Mouse (Mus musculus) thymus, adult 18-20 months (tissue): ENCODE measurements around the gene Trip10.
"Not testable (repeated sequence)": the region's sequence is repeated elsewhere in the genome, so short reads cannot be mapped to it uniquely, and the experiment has no call there.

Experiments
- DNase-seq, 2 experiments: peaks; one replicate each; pipeline ENCODE4 v3.0.0; 2022; ENCODE audit warnings: mixed read lengths in 2 of 2

Trip10 gene

GRCm38 (mm10) chr17:57264972-57265945, 16.0 kb downstream of the Trip10 start:
- DNase-seq, result peak; percentile 41 to 52

- DNase-seq, result no peak
Observed at GRCm38 (mm10) chr17:57267556-57268126, 18.4 kb downstream of the Trip10 start.

- no peak for DNase-seq
Observed at GRCm38 (mm10) chr17:57271301-57271700, 22.0 kb downstream of the Trip10 start.

- no peak for DNase-seq
Observed at GRCm38 (mm10) chr17:57273846-57274245, 24.6 kb downstream of the Trip10 start.

GRCm38 (mm10) chr17:57274686-57275085, 25.4 kb downstream of the Trip10 start:
- DNase-seq, result no peak

- DNase-seq, result peak; percentile 79 to 84
Observed at GRCm38 (mm10) chr17:57275111-57275996, 26.1 kb downstream of the Trip10 start.

GRCm38 (mm10) chr17:57275997-57276351, 26.7 kb downstream of the Trip10 start:
- no peak for DNase-seq

- DNase-seq, result peak; percentile 34 to 60
Observed at GRCm38 (mm10) chr17:57276634-57277121, 27.4 kb downstream of the Trip10 start.

GRCm38 (mm10) chr17:57277598-57278261, 28.5 kb downstream of the Trip10 start:
- not testable (repeated sequence) for DNase-seq

GRCm38 (mm10) chr17:57278537-57278936, 29.3 kb downstream of the Trip10 start:
- no peak for DNase-seq

- peak; percentile 78 to 85 for DNase-seq
Observed at GRCm38 (mm10) chr17:57278943-57279590, 29.8 kb downstream of the Trip10 start, which contains the start of gene Vav1. Vav1 (plus strand) TSS chr17:57279100.

- peak; percentile 57 to 74 for DNase-seq
Observed at GRCm38 (mm10) chr17:57279591-57280224, 30.5 kb downstream of the Trip10 start.

GRCm38 (mm10) chr17:57280411-57280810, 31.2 kb downstream of the Trip10 start:
- DNase-seq, result no peak

- DNase-seq, result no peak
Observed at GRCm38 (mm10) chr17:57283906-57284305, 34.7 kb downstream of the Trip10 start.

- no peak for DNase-seq
Observed at GRCm38 (mm10) chr17:57285077-57285476, 35.8 kb downstream of the Trip10 start.

- DNase-seq, result no peak
Observed at GRCm38 (mm10) chr17:57286718-57287355, 37.6 kb downstream of the Trip10 start.

- no peak for DNase-seq
Observed at GRCm38 (mm10) chr17:57289252-57289651, 40.0 kb downstream of the Trip10 start.

GRCm38 (mm10) chr17:57290001-57290670, 40.9 kb downstream of the Trip10 start:
- DNase-seq, result peak in 1 of 2 experiments; percentile 49

GRCm38 (mm10) chr17:57290671-57291055, 41.4 kb downstream of the Trip10 start:
- no peak for DNase-seq

- no peak for DNase-seq
Observed at GRCm38 (mm10) chr17:57292302-57292701, 43.0 kb downstream of the Trip10 start.
